Mouse (Mus musculus): ENCODE measurements around the gene Zc3hav1l. TPM values are rescaled to one million over a fixed set of nuclear protein-coding genes. Genes with fewer than 3 reads are reported as not detected.

The Zc3hav1l gene
- polyA plus RNA-seq, 1 experiment from 2014 or later, result 1.6 TPM

- peak; percentile 27; the same call in 1 of the 2 replicates for TF ChIP-seq CTCF (IDR thresholded peaks at IDR 0.05; ENCODE audit: low read depth)
- no peak for ATAC-seq
- Histone ChIP-seq H3K4me3 (ENCODE audit: low read depth, low read length) (no peak overlapping the region), H3K9ac (ENCODE audit: low read depth, low read length) (no peak overlapping the region), H3K4me2 (replicated peaks; ENCODE audit: low read depth) (no peak overlapping the region), H3K4me1 (replicated peaks; ENCODE audit: control insufficient read depth, insufficient read depth, low read length) (no peaks in the 10 kb centered on the region), H3K27ac (ENCODE audit: low read depth, low read length) (no peak overlapping the region), H3K9me3 (ENCODE audit: control insufficient read depth) (no peaks in the 10 kb centered on the region), H3K36me3 (ENCODE audit: control insufficient read depth, insufficient read depth) (peaks cover 29% of the 10 kb centered on the region), H3K27me3 (replicated peaks; ENCODE audit: control insufficient read depth, insufficient read depth, low read length) (no peaks in the 10 kb centered on the region)
- WGBS, result 72% methylated on average over 3 of the region's 3 CpGs
These were observed 5.4 kb downstream of the Zc3hav1l start for GRCm38 (mm10) chr6:38293708-38294107.

- Histone ChIP-seq H3K9me3 (ENCODE audit: control insufficient read depth) (no peaks in the 10 kb centered on the region), H3K27me3 (replicated peaks; ENCODE audit: control insufficient read depth, insufficient read depth, low read length) (no peaks in the 10 kb centered on the region), H3K4me3 (ENCODE audit: low read depth, low read length) (no peak overlapping the region), H3K4me2 (replicated peaks; ENCODE audit: low read depth) (no peak overlapping the region), H3K36me3 (ENCODE audit: control insufficient read depth, insufficient read depth) (peaks cover 29% of the 10 kb centered on the region), H3K4me1 (replicated peaks; ENCODE audit: control insufficient read depth, insufficient read depth, low read length) (no peaks in the 10 kb centered on the region), H3K27ac (ENCODE audit: low read depth, low read length) (no peak overlapping the region), H3K9ac (ENCODE audit: low read depth, low read length) (no peak overlapping the region)
- ATAC-seq, result no peak
- no peak for TF ChIP-seq CTCF (IDR thresholded peaks at IDR 0.05; ENCODE audit: low read depth)
- WGBS, result 78% methylated on average over 11 of the region's 11 CpGs
These were observed 6.0 kb downstream of the Zc3hav1l start for GRCm38 (mm10) chr6:38292871-38293646.

GRCm38 (mm10) chr6:38284422-38284821 lies 14.6 kb downstream of the Zc3hav1l start:
- Histone ChIP-seq H3K36me3 (ENCODE audit: control insufficient read depth, insufficient read depth) (peaks cover 18% of the 10 kb centered on the region), H3K9ac (ENCODE audit: low read depth, low read length) (no peak overlapping the region)
- ATAC-seq, result no peak

GRCm38 (mm10) chr6:38264466-38264865 lies 34.6 kb downstream of the Zc3hav1l start:
- TF ChIP-seq CTCF (IDR thresholded peaks at IDR 0.05; ENCODE audit: low read depth), result no peak
- no peak overlapping the region for H3K27ac ChIP-seq (ENCODE audit: low read depth, low read length)
- H3K36me3 ChIP-seq (ENCODE audit: control insufficient read depth, insufficient read depth), result no peaks in the 10 kb centered on the region
- H3K4me2 ChIP-seq (replicated peaks; ENCODE audit: low read depth), result no peak overlapping the region
- H3K9ac ChIP-seq (ENCODE audit: low read depth, low read length), result no peak overlapping the region
- H3K4me1 ChIP-seq (replicated peaks; ENCODE audit: control insufficient read depth, insufficient read depth, low read length), result no peaks in the 10 kb centered on the region
- no peak for ATAC-seq
- WGBS, result 72% methylated on average over 7 of the region's 7 CpGs
- H3K9me3 ChIP-seq (ENCODE audit: control insufficient read depth), result no peaks in the 10 kb centered on the region
- no peak overlapping the region for H3K4me3 ChIP-seq (ENCODE audit: low read depth, low read length)
- H3K27me3 ChIP-seq (replicated peaks; ENCODE audit: control insufficient read depth, insufficient read depth, low read length), result no peaks in the 10 kb centered on the region

More at GRCm38 (mm10) chr6:38284422-38284821, 14.6 kb downstream of the Zc3hav1l start:
- no peak for TF ChIP-seq CTCF (IDR thresholded peaks at IDR 0.05; ENCODE audit: low read depth)
- Histone ChIP-seq H3K4me2 (replicated peaks; ENCODE audit: low read depth) (no peak overlapping the region), H3K27ac (ENCODE audit: low read depth, low read length) (no peak overlapping the region), H3K4me1 (replicated peaks; ENCODE audit: control insufficient read depth, insufficient read depth, low read length) (no peaks in the 10 kb centered on the region), H3K4me3 (ENCODE audit: low read depth, low read length) (no peak overlapping the region), H3K9me3 (ENCODE audit: control insufficient read depth) (no peaks in the 10 kb centered on the region), H3K27me3 (replicated peaks; ENCODE audit: control insufficient read depth, insufficient read depth, low read length) (no peaks in the 10 kb centered on the region)
- WGBS, result 99% methylated on average over 19 of the region's 19 CpGs

- no peak for TF ChIP-seq CTCF (IDR thresholded peaks at IDR 0.05; ENCODE audit: low read depth)
- ATAC-seq, result no peak
- WGBS, result 64% methylated on average over 5 of the region's 5 CpGs
These were observed 35.5 kb downstream of the Zc3hav1l start for GRCm38 (mm10) chr6:38263393-38264159.

GRCm38 (mm10) chr6:38261877-38262276 lies 37.2 kb downstream of the Zc3hav1l start:
- WGBS, result 72% methylated on average over 4 of the region's 4 CpGs

More at GRCm38 (mm10) chr6:38263393-38264159, 35.5 kb downstream of the Zc3hav1l start:
- H3K36me3 ChIP-seq (ENCODE audit: control insufficient read depth, insufficient read depth), result no peaks in the 10 kb centered on the region
- H3K4me1 ChIP-seq (replicated peaks; ENCODE audit: control insufficient read depth, insufficient read depth, low read length), result no peaks in the 10 kb centered on the region
- H3K4me2 ChIP-seq (replicated peaks; ENCODE audit: low read depth), result no peak overlapping the region
- H3K9ac ChIP-seq (ENCODE audit: low read depth, low read length), result no peak overlapping the region
- no peaks in the 10 kb centered on the region for H3K9me3 ChIP-seq (ENCODE audit: control insufficient read depth)
- H3K27ac ChIP-seq (ENCODE audit: low read depth, low read length), result no peak overlapping the region
- no peaks in the 10 kb centered on the region for H3K27me3 ChIP-seq (replicated peaks; ENCODE audit: control insufficient read depth, insufficient read depth, low read length)
- no peak overlapping the region for H3K4me3 ChIP-seq (ENCODE audit: low read depth, low read length)

More at GRCm38 (mm10) chr6:38261877-38262276, 37.2 kb downstream of the Zc3hav1l start:
- Histone ChIP-seq H3K27me3 (replicated peaks; ENCODE audit: control insufficient read depth, insufficient read depth, low read length) (no peaks in the 10 kb centered on the region), H3K4me1 (replicated peaks; ENCODE audit: control insufficient read depth, insufficient read depth, low read length) (no peaks in the 10 kb centered on the region), H3K36me3 (ENCODE audit: control insufficient read depth, insufficient read depth) (no peaks in the 10 kb centered on the region), H3K4me2 (replicated peaks; ENCODE audit: low read depth) (no peak overlapping the region), H3K9ac (ENCODE audit: low read depth, low read length) (no peak overlapping the region), H3K9me3 (ENCODE audit: control insufficient read depth) (no peaks in the 10 kb centered on the region), H3K4me3 (ENCODE audit: low read depth, low read length) (no peak overlapping the region), H3K27ac (ENCODE audit: low read depth, low read length) (no peak overlapping the region)
- TF ChIP-seq CTCF (IDR thresholded peaks at IDR 0.05; ENCODE audit: low read depth), result peak; percentile 44
- ATAC-seq, result no peak

Measured in intestine, postnatal 0 days (tissue).